Mouse (Mus musculus) heart, adult 2 months (tissue): ENCODE results near the gene Mrgprx1.

ENCODE experiments used
- CTCF ChIP-seq: fragments of 200-600 bp; IDR thresholded peaks from 2 replicates; pipeline ENCODE4 v1.8.1; 2022; ENCODE audit warnings: antibody characterized with exemption, mild to moderate bottlenecking, moderate library complexity
- POLR2A ChIP-seq: fragments of 200-500 bp; IDR thresholded peaks from 2 replicates; pipeline ENCODE4 v1.6.1; 2011; ENCODE audit warnings: mild to moderate bottlenecking, low read depth, low read length, control low read depth; ENCODE audit not compliant: insufficient read depth

GRCm38 (mm10) chr7:47981995-47982394 lies 45.4 kb downstream of the Mrgprx1 start, which contains the start of gene Mrgpra4:
- TF ChIP-seq CTCF: no peak
- no peak for TF ChIP-seq POLR2A
